Mouse (Mus musculus) Patski (cell line): ENCODE measurements around the gene Nemp1. TPM values are rescaled to one million over a fixed set of nuclear protein-coding genes. Genes with fewer than 3 reads are reported as not detected.

ENCODE experiments used
- ATAC-seq: fragments of 100-300 bp; one replicate; pipeline ENCODE4 v1.8.0; 2021
- CTCF ChIA-PET: fragments of 350-600 bp; sonication (Branson Sonifier 250); formaldehyde crosslinking; loops from one replicate; lab custom pipeline; 2022; ENCODE audit warnings: inconsistent platforms; lab: Charles Lee
- POLR2A ChIA-PET: fragments of 350-600 bp; sonication (Branson Sonifier 250); formaldehyde crosslinking; loops from one replicate; lab custom pipeline; 2022; ENCODE audit warnings: antibody characterized with exemption, inconsistent platforms; lab: Charles Lee
- DNase-seq: peaks from one replicate; pipeline ENCODE4 v3.0.0-alpha.2; 2011; ENCODE audit warnings: low read depth, low spot score
- H3K27me3 ChIP-seq: fragments of 371-371 bp; one replicate; pipeline ENCODE4 v1.5.1; 2021
- CTCF ChIP-seq: fragments of 100-300 bp; IDR thresholded peaks from one replicate; pipeline ENCODE4 v1.5.1; 2021
- in situ Hi-C: fragments of 300-500 bp; cut with MboI; formaldehyde crosslinking; loops from 3 replicates; pipeline ENCODE4 v1.11.1; 2018; ENCODE audit warnings: low pct_unique_long_range_greater_than_20kb, mixed read lengths
- polyA plus RNA-seq: library from polyadenylated mRNA; unstranded; gene quantifications from one replicate; pipeline ENCODE4 v1.2.3, GENCODE M21; 2021

The Nemp1 gene
- 8.0 TPM for polyA plus RNA-seq

DNA sequence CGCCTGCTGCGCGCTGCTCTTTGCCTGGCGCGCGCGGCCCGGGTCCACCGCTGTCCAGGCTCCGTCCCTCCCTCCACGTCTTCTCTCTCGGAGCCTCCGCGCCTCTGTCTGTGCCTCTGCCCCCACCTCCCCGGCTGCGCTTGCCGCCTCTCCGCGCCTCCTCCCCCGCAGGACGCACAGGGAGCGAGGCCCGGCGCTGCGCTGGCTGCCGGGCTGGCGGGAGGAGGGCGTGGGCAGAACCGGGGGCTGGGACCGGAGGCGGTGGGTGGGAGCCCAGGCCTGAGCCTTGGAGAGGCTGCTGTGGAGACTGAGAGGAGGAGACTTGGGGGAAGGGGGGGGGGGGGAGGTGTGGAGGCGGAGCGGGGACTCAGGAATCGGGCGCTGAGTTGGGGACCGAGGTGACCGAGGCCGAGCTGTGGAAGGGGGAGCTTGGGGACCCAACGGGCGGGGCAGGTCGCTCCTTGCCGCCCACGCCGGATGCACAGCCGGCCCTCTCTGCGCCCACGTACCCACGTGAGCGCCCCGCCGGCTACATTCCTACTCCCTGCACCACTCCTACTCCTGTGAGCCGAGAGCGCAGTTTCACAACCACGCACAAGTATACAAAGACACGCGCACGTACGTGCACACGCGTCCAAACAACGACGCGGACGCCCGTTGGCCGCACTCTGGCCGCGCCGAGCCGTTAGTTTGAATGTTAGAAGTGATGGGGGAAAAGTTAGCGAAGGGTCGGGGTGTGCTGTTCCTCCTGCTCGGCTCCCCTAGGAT, at the start of gene Nemp1:
Gene Nemp1, plus strand, starts transcription at position 401 of the 768 bp plus-strand sequence.
- no peak for TF ChIP-seq CTCF
- ATAC-seq: peak; percentile 49
- no peaks in the 10 kb centered on the region for H3K27me3 ChIP-seq
- POLR2A ChIA-PET: interaction anchor here (2.0 kb wide), 1 partner anchor 24 kb away, joined by 13 read pairs; the partner anchor contains the start of gene Stat6
- in situ Hi-C loops: loop anchor here (25.0 kb wide), 3 partner anchors 379 to 1246 kb away; partner anchors contain the start of genes Bloc1s1, Cd63, Cdk4 and March9
- peak; percentile 38 for DNase-seq
- CTCF ChIA-PET: interaction anchor here (1.2 kb wide), 1 partner anchor 24 kb away, joined by 3 read pairs; the partner anchor contains the start of gene Stat6

DNA sequence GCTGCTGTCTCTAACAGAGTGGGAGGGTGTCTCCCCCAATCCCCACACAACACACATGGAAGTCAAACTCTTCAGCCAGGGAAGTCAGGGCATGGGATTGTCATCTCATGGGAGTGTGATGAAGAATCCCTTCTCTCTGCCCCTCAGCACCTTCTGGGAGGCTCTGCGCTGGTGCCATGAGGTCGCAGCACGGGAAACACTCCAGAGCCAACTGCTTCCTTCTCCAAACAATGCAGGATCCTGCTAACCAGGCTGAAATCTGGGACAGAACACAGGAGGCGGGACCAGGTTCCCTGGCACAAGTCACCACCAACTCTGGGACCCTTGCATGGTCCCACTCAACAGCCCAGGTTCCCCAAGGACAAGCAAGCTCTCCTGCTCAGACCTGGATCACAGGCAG, 49.4 kb upstream of the Nemp1 start:
- DNase-seq (no peak), ATAC-seq (no peak)
- no peak for TF ChIP-seq CTCF
- CTCF ChIA-PET: interaction anchor here (1.1 kb wide), 1 partner anchor 62 kb away, joined by 3 read pairs; no protein-coding TSS in a partner anchor
- POLR2A ChIA-PET: no interaction called here
- in situ Hi-C loops: no loop called here
- no peaks in the 10 kb centered on the region for H3K27me3 ChIP-seq

DNA sequence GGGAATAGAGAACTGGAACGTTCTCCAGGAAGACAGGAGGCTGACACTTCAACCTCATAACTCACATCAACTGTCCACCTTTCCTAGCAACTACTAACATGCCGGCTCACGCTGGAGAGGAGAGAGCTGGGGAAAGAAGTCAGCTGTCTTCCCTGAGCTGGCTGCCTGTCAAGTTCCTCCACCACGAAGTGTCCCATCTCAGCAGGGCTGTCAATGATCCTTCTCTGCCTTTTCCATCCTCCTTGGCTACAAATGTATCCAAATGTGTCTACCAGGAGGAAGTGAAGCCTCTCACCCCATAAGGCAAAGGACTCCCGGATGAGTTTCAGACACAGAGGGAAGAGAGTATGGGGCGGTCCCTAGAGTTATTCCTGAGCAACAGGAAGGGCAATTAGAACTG, 48.5 kb upstream of the Nemp1 start:
- no peak for ATAC-seq
- no peak for DNase-seq
- POLR2A ChIA-PET: no interaction called here

DNA sequence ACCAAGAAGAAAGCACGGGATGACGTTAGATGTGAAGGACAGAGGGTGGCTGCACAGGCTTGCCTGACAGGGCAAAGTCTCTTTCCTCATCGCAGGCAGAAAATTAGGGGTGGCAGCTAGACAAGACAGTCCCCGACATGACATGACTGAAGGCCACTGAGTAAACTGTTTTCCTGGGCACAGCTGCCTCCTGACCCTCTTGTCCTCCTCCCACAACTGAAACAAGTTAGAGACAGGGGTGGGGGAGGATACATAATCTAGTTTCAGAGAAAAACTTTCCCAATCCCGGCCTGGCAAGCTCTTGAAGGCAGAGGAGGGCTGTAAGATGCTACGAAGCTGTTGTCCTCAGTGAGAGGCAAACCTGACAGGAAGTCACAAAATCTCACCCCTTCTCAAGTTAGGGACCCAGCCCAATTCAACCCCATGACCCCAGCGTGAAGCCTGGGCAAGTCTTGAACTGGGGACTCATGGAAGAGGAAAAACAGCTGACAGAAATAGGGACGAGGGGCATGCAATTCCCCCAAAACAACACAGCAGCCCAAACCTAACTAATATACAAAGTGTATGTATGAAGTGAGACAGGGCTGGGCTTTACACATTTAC, 47.5 kb upstream of the Nemp1 start:
- H3K27me3 ChIP-seq: no peaks in the 10 kb centered on the region
- in situ Hi-C loops: no loop called here
- ChIA-PET POLR2A (interaction anchor here (1.8 kb wide), 2 partner anchors 10 to 20 kb away, joined by 5 to 6 read pairs; no protein-coding TSS in a partner anchor), CTCF (interaction anchor here (0.7 to 1.6 kb wide), 2 partner anchors 22 to 52 kb away, joined by 3 read pairs; no protein-coding TSS in a partner anchor)
- no peak for ATAC-seq
- no peak for TF ChIP-seq CTCF
- no peak for DNase-seq

More for the DNA sequence above, 48.5 kb upstream of the Nemp1 start:
- CTCF ChIA-PET: no interaction called here
- in situ Hi-C loops: no loop called here
- no peaks in the 10 kb centered on the region for H3K27me3 ChIP-seq
- TF ChIP-seq CTCF: no peak

DNA sequence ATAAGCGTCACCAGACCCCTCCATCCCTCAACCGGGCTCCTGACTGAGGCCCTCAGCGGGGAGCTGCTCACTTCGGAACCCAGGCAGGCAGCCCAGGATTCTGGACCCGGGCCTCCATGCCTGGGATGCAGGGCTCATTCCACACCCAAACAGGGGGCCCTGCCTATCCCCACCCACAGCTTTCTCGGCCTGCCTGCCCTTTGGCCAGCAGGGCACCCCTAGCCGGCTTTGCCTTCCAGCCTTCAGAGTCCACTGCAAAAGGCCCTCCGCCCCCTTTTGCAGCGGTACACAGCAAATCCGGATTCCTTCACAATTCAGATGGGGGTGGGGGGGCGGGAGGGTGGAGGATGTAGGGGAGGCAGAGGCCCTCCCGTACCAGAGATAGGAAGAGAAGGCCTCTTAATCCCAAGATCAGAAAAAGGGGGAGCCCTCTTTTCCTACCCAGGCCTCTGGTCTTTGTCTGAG, 46.7 kb upstream of the Nemp1 start:
- ATAC-seq: no peak
- DNase-seq: no peak
- ChIA-PET CTCF (interaction anchor here (0.7 to 1.6 kb wide), 2 partner anchors 22 to 53 kb away, joined by 3 read pairs; no protein-coding TSS in a partner anchor), POLR2A (interaction anchor here (1.8 kb wide), 2 partner anchors 11 to 21 kb away, joined by 5 to 6 read pairs; no protein-coding TSS in a partner anchor)
- in situ Hi-C loops: no loop called here
- H3K27me3 ChIP-seq: no peaks in the 10 kb centered on the region
- no peak for TF ChIP-seq CTCF

DNA sequence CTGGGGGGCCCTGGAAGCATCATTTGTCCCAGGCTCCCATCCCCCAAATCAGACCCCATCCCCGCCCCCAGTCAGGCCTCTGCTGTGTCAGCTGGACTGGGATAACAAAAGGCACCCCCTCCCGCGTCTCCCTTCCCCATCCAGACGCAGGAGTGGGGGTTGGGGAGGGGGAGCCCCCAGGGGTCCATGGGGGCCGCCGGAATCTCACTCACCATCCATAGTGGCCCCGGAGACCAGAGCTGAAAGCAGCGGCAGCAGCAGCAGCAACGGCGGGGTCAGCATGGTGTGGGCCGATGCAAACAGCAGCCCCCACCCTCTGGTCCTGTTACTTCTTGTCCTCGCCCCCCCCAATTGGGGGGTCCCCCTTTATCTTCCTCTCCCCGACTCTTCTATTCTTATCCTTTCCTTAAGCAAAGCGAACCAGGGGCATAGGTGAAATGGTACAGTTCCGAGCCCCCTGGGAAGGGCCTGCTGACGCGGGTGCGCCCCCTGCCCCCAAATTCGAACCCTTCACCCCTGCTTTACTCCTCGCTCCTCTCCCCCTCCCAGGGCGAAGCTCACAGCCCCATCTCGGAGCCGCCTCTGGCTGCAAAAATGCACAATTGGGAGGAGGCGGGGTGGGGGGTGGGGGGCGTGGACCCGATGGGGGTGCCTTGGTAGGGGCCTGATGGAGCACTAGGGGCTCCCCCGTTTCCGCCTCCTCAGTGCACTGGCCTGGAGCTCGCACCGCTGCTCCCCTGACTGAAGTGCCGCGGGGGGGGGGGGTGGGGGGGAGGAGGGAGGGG, 46.1 kb upstream of the Nemp1 start, which contains the start of gene Lrp1:
Gene Lrp1, minus strand, starts transcription at position 743 of the 785 bp plus-strand sequence.
- in situ Hi-C loops: no loop called here
- ChIA-PET CTCF (interaction anchor here (1.0 to 3.3 kb wide), 8 partner anchors 11 to 52 kb away, joined by 3 to 26 read pairs (median 8); partner anchors contain the start of gene Stat6), POLR2A (interaction anchor here (1.1 to 2.5 kb wide), 5 partner anchors 11 to 44 kb away, joined by 4 to 12 read pairs (median 5); partner anchors contain the start of gene Stat6)
- ATAC-seq (no peak), DNase-seq (no peak)
- H3K27me3 ChIP-seq: no peaks in the 10 kb centered on the region
- no peak for TF ChIP-seq CTCF

DNA sequence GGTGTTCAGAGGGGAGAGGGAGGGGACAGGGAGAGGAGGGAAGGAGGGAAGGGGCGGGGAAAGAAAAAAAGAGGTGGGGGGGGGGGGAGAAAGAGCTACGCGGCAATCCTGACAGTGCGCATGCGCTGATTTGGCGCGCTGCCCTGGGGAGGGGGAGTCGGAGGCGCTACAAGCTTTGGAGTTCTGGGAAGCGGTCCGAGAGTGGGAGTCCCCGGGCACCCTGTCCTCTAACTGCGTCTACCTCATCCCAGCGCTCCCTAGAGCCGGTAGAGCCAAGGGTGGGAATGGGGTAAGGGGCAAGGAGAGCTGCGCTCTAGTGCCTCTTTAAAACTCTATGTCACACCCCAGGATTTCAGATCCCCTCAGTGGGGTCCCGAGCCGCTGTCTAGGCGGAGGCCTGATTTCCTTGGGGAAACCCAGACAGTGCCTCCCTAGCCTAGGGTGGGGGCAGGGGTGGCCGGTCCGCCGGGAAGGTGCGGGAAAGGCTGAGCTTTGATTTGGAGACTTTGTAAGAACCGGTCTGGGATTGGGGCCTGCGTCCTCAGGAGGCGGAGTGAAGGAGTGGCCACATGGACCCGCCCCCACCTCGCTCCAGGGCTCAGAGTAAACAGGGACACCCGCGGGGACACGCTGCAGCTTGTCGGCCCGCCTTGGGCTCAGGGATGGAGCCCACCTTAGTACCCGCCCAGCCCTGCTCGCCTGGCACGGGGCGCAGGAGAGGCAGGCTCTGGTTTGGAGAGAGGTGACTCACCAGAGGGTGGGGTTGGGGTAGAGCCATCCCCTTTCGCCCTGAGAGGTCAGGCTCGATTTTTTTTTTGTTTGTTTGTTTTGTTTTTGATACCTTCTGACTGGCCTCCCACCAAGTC, 45.3 kb upstream of the Nemp1 start:
- in situ Hi-C loops: no loop called here
- no peak for TF ChIP-seq CTCF
- no peaks in the 10 kb centered on the region for H3K27me3 ChIP-seq
- peak; percentile 68 for ATAC-seq
- ChIA-PET CTCF (interaction anchor here (0.8 to 3.3 kb wide), 12 partner anchors 8 to 60 kb away, joined by 3 to 26 read pairs (median 6); partner anchors contain the start of genes Nab2 and Stat6), POLR2A (interaction anchor here (0.8 to 2.5 kb wide), 5 partner anchors 17 to 51 kb away, joined by 3 to 12 read pairs (median 4); partner anchors contain the start of genes Nab2 and Stat6)
- peak; percentile 46 for DNase-seq

DNA sequence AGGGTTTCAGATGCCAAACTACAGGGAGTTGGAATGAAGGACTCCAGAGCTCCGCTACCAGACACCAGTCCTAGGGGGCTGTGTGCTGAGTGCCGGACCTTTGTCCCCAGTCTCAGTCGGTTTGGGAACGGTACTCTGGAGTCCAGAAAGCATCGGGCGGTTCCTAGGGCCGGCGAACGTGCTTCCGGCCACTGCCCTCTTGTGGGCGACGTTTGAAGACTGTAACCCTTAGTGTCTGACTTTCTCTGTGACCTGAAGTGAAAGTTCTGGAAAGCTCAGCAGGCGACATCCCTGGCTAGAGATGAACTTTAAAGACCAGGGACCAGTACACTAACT, 44.7 kb upstream of the Nemp1 start:
- DNase-seq (peak; percentile 31), ATAC-seq (peak; percentile 64)
- no peaks in the 10 kb centered on the region for H3K27me3 ChIP-seq
- POLR2A ChIA-PET: interaction anchor here (0.8 to 2.5 kb wide), 4 partner anchors 46 to 116 kb away, joined by 3 to 12 read pairs (median 4); partner anchors contain the start of gene Nab2
- no peak for TF ChIP-seq CTCF
- CTCF ChIA-PET: interaction anchor here (0.8 to 3.3 kb wide), 14 partner anchors 9 to 61 kb away, joined by 3 to 26 read pairs (median 5); partner anchors contain the start of genes Nab2 and Stat6
- in situ Hi-C loops: no loop called here
